Mouse (Mus musculus): ENCODE measurements around the gene Ripor3.

The Ripor3 gene

DNA sequence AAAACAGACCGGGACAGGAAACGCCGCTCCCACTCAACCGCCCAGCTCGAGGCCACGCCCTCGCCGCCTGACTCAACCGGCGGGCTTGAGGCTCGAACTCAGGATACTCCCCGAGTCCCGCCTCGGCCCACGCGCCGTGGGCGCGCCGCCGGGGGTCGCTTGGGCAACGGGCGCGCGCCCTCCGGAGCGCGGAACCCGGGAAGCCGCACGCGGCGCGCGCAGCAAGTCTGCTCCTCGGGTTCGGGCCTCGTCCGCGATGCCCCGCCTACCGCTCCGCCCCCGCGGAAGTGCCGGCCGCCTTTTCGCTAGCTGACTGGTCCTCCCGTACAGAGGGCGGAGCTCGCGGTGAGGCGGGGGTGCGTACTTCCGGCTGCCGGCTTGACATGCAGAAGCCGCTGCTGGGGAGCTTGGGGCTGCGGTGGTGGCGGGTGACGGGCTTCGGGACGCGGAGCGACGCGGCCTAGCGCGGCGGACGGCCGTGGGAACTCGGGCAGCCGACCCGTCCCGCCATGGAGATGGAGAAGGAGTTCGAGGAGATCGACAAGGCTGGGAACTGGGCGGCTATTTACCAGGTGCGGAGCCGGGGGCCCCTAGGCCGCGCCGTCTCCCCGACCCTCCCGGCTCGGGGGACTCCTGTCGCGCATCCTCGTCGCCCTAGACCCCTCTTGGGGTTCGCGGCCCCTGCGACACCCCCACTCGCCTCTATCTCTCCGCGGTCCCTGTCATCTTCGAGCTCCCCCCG is 78.3 kb downstream of the Ripor3 start, which contains the start of gene Ptpn1:
Ptpn1 (plus strand) TSS at position 73 of the 742 bp plus-strand sequence.
- peak; percentile 90 for DNase-seq (ENCODE audit: low read depth, low spot score)

DNA sequence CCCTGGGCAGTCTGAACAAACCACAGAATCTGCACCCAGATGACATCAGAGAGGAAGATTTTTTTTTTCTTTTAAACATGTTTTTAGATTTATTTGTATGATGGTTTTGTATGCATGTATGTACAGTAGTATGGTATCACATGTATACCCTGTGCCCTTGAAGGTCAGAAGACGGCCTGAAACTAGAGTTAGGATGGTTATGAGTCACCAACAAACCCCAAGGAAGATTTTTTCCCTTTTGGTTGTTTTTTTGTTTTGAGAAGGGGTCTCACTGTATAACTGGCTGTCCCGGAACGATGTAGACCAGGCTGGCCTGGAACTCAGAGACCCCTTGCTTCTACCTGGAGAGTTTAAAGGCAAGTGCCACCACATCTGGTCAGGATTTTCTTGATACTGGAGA is 79.4 kb downstream of the Ripor3 start:
- no peak for DNase-seq (ENCODE audit: low read depth, low spot score)
